Comparison of ENCODE assay signal across 23 mouse cellular contexts in the genomic region with DNA sequence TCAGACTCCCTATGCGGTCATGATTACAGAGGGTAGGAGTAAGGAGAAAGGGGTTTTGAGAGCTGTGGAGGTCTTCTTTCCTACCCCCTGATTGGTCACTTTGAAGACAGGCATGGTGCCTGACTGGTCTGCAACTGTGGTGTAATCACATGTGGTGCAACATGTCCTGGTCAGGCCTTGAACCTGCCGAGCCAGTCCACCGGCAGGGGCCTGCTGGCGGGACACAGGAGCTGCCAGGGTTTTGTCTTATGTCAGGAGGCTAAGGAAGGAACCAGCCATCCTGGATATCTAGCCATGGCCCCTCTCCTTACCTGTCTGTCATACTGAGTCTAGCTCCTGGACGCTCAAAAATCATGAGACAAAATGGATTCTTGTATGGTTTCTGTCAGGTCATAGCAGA.
DNase-seq lines count a peak whose midpoint lies in the region; ATAC-seq and TF ChIP-seq lines count a peak whose summit lies in the region.
"Had no signal": no experiment of that assay in that cellular context is flagged by ENCODE, and none has a peak within 500 bp of the region (broad histone marks: within the 10 kb centered on the region; RNA-seq: fewer than 3 reads in every experiment).

No protein-coding gene starts in this region.

- H3K36me3 ChIP-seq in heart, embryonic 11.5 days (ENCODE audit: control insufficient read depth, insufficient read depth, low read length), result no peaks in the 10 kb centered on the region
- no peaks in the 10 kb centered on the region for H3K36me3 ChIP-seq in liver, adult 2 months (ENCODE audit: control insufficient read depth, insufficient read depth, low read length)
- H3K36me3 ChIP-seq: forebrain, embryonic 15.5 days; G1E had no signal

- no peaks in the 10 kb centered on the region for H3K9me3 ChIP-seq in heart, embryonic 11.5 days (replicated peaks; ENCODE audit: control insufficient read depth, low read length)
- H3K9me3 ChIP-seq: embryonic facial prominence, embryonic 10.5 days; embryonic facial prominence, embryonic 12.5 days; forebrain, embryonic 13.5 days; forebrain, embryonic 15.5 days; G1E had no signal

- TF ChIP-seq POLR2A in liver, adult 2 months (IDR thresholded peaks at IDR 0.05; ENCODE audit: extremely low read depth, insufficient read depth, low read length), result no peak

- H3K4me3 ChIP-seq in heart, embryonic 11.5 days (ENCODE audit: low read depth, low read length), result no peak overlapping the region
- no peak overlapping the region for H3K4me3 ChIP-seq in liver, adult 2 months (ENCODE audit: insufficient read depth, low read depth, low read length)
- H3K4me3 ChIP-seq: embryonic facial prominence, embryonic 10.5 days; embryonic facial prominence, embryonic 12.5 days; forebrain, embryonic 13.5 days; forebrain, embryonic 15.5 days had no signal

- H3K4me2 ChIP-seq in heart, embryonic 11.5 days, result no peak overlapping the region
- H3K4me2 ChIP-seq: embryonic facial prominence, embryonic 12.5 days; forebrain, embryonic 13.5 days; forebrain, embryonic 15.5 days had no signal

- H3K27ac ChIP-seq in heart, embryonic 11.5 days (ENCODE audit: low read depth, low read length), result no peak overlapping the region
- no peak overlapping the region for H3K27ac ChIP-seq in liver, adult 2 months (replicated peaks; ENCODE audit: insufficient read depth, low read depth, low read length)
- H3K27ac ChIP-seq: embryonic facial prominence, embryonic 10.5 days; embryonic facial prominence, embryonic 12.5 days; forebrain, embryonic 13.5 days; forebrain, embryonic 15.5 days had no signal

- DNase-seq in adrenal gland, adult 2 months, result peak; percentile 9
- no peak for DNase-seq in adrenal gland, postnatal 25 days
- DNase-seq in heart, adult 11 months, result peak; percentile 80
- peak; percentile 39 for DNase-seq in liver, adult 2 months (ENCODE audit: extremely low read depth, low read depth, low spot score)
- no peak for DNase-seq in liver
- DNase-seq: adrenal gland, postnatal 10 days; adrenal gland, postnatal 36 days; B cell, adult 2 months; cerebellum, adult 11-12 months; cerebellum, adult 9-10 months; cerebellum, postnatal 10 days; cerebellum, postnatal 25 days; forebrain, postnatal 0 days had no signal

- no peaks in the 10 kb centered on the region for H3K4me1 ChIP-seq in heart, embryonic 11.5 days (ENCODE audit: control insufficient read depth, insufficient read depth, low read length)
- H3K4me1 ChIP-seq in liver, adult 2 months (ENCODE audit: control insufficient read depth, insufficient read depth, low read length), result no peaks in the 10 kb centered on the region
- H3K4me1 ChIP-seq: embryonic facial prominence, embryonic 10.5 days; embryonic facial prominence, embryonic 12.5 days; forebrain, embryonic 13.5 days; forebrain, embryonic 15.5 days had no signal

- WGBS in heart, embryonic 11.5 days (ENCODE audit: insufficient replicate concordance), result 85% methylated on average over 5 of the region's 5 CpGs
- 59% methylated on average over 5 of the region's 5 CpGs for WGBS in liver, adult 2 months

- H3K79me2 ChIP-seq in liver, adult 2 months (ENCODE audit: control insufficient read depth, insufficient read depth, low read length), result no peaks in the 10 kb centered on the region

- H3K9ac ChIP-seq in heart, embryonic 11.5 days (ENCODE audit: low read depth, low read length), result no peak overlapping the region
- H3K9ac ChIP-seq in liver, adult 2 months (ENCODE audit: low read depth, low read length), result no peak overlapping the region
- H3K9ac ChIP-seq: embryonic facial prominence, embryonic 12.5 days; forebrain, embryonic 13.5 days; forebrain, embryonic 15.5 days; forebrain, postnatal 0 days had no signal

- H3K27me3 ChIP-seq in heart, embryonic 11.5 days (ENCODE audit: control insufficient read depth, insufficient read depth, low read length), result no peaks in the 10 kb centered on the region
- H3K27me3 ChIP-seq in liver, adult 2 months (ENCODE audit: control insufficient read depth, insufficient read depth, low read length), result no peaks in the 10 kb centered on the region
- H3K27me3 ChIP-seq: CH12.LX; embryonic facial prominence, embryonic 12.5 days; forebrain, embryonic 13.5 days; forebrain, embryonic 15.5 days; Patski had no signal

- TF ChIP-seq CTCF in liver, adult 2 months (IDR thresholded peaks at IDR 0.05; ENCODE audit: low read depth, low read length), result no peak

- no peak for ATAC-seq in heart, embryonic 11.5 days (replicated peaks; ENCODE audit: insufficient number of reproducible peaks, low FRiP score, low TSS enrichment)
- ATAC-seq: activated CD4-positive, CD25-positive, alpha-beta regulatory T cell, adult 4 months; CD4-positive, CD25-positive, alpha-beta regulatory T cell, adult 4 months; forebrain, embryonic 13.5 days; forebrain, embryonic 15.5 days; forebrain, postnatal 0 days; Patski had no signal

Comparison
In these comparisons a context has a peak if more than half of its experiments do, and no peak if none do; other contexts are left out.
1. DNase-seq: peak in adrenal gland, adult 2 months (single experiment), heart, adult 11 months (single experiment) and liver, adult 2 months (single experiment); none in adrenal gland, postnatal 25 days (single experiment) and liver (single experiment).